Mouse (Mus musculus) heart, postnatal 14 days (tissue): Measurements from ENCODE around the gene Zglp1. TPM values are rescaled to one million over a fixed set of nuclear protein-coding genes. Genes with fewer than 3 reads are reported as not detected.

Experiments
- DNase-seq, 2 experiments: peaks; one replicate each; pipeline ENCODE4 v3.0.0; 2021 to 2022
- intact Hi-C: fragments of 180-260 bp; cut with DNase I; formaldehyde crosslinking; loops from one replicate; pipeline ENCODE4 v1.15.1; 2025
- microRNA-seq, 2 experiments: library from miRNA; unstranded; fragments of <30 nt; microRNA quantifications; one replicate each; pipeline ENCODE4 v1.2.0; 2021 to 2022
- total RNA-seq, 2 experiments: library from RNA; stranded (reverse); gene quantifications; 2 replicates each; pipeline ENCODE4 v1.2.3; 2021

The Zglp1 gene
- total RNA-seq, 2 experiments from 2014 or later = not detected

GRCm38 (mm10) chr9:21030055-21030600, 36.8 kb downstream of the Zglp1 start:
- intact Hi-C loops = loop anchor here (2.0 to 5.0 kb wide), 2 partner anchors 62 to 107 kb away; partner anchors contain the start of genes Gm38431 and Raver1
- DNase-seq = no peak

- intact Hi-C loops = loop anchor here (2.0 to 5.0 kb wide), 3 partner anchors 27 to 107 kb away; partner anchors contain the start of genes Gm38431, Mrpl4 and Raver1
Measured at GRCm38 (mm10) chr9:21029291-21030054, 37.4 kb downstream of the Zglp1 start, which contains the start of gene Icam4. Gene Icam4, plus strand, starts transcription at chr9:21029373.

GRCm38 (mm10) chr9:21028560-21029110, 38.3 kb downstream of the Zglp1 start:
- intact Hi-C loops = loop anchor here (2.0 kb wide), 1 partner anchor 26 kb away; the partner anchor contains the start of gene Mrpl4
- no peak for DNase-seq

More at GRCm38 (mm10) chr9:21029291-21030054, 37.4 kb downstream of the Zglp1 start, which contains the start of gene Icam4:
- DNase-seq = peak; percentile 84 to 89

DNA sequence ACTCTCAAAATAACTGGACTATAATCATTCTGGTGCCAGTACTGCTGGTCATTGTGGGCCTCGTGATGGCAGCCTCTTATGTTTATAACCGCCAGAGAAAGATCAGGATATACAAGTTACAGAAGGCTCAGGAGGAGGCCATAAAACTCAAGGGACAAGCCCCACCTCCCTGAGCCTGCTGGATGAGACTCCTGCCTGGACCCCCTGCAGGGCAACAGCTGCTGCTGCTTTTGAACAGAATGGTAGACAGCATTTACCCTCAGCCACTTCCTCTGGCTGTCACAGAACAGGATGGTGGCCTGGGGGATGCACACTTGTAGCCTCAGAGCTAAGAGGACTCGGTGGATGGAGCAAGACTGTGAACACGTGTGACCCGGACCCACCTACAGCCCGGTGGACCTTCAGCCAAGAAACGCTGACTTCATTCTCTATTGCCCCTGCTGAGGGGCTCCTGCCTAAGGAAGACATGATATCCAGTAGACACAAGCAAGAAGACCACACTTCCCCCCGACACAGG, 39.1 kb downstream of the Zglp1 start:
- DNase-seq = no peak
- intact Hi-C loops = loop anchor here (2.0 kb wide), 1 partner anchor 25 kb away; the partner anchor contains the start of gene Mrpl4

DNA sequence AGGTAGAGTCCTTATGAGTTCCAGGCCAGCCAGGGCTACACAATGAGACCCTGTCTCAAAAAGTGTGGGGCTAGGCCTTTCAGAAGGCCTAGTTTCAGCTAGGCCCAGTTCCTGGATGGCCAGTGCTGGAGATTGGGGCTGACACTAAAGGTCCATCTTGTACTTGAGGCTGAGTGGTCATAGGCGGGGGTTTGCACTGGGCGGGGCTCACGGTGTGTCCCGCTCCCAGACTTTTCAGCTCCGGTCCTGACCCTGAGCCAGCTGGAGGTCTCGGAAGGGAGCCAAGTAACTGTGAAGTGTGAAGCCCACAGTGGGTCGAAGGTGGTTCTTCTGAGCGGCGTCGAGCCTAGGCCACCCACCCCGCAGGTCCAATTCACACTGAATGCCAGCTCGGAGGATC, 40.0 kb downstream of the Zglp1 start:
- intact Hi-C loops = no loop called here
- no peak for DNase-seq

DNA sequence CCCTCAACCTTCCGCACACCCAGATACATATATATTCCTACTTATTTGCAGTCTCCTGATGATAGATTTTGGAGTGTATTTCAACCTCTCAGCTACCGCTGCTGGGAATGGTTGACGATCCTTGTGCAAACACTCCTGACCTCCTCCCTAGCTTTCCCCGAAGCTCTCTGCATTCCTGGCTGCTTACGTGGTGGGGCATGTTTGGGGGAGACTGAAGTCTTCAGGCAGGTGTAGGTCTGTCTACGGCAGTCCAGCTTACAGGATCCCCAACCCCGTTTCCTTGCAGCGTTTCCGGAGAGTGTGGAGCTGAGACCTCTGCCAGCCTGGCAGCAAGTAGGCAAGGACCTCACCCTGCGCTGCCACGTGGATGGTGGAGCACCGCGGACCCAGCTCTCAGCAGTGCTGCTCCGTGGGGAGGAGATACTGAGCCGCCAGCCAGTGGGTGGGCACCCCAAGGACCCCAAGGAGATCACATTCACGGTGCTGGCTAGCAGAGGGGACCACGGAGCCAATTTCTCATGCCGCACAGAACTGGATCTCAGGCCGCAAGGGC, 41.6 kb downstream of the Zglp1 start:
- no peak for DNase-seq
- intact Hi-C loops = no loop called here

DNA sequence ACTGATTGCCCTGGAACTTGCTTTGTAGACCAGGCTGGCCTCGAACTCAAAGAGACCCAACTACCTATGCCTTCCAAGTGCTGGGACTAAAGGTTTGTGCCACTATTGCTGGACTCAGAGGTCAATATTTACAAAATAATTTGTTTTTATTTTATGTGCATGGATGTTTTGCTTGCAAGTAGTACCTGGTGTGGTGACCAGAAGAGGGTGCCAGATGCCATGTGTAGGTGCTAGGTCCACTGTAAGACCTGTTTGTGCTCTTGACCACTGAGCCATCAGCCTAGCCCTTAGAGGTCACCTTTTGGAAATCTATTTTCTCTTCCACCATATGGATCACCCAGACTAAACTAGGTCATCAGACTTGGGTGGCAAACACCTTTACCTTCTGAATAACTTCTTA, 44.2 kb downstream of the Zglp1 start:
- no peak for DNase-seq
- intact Hi-C loops = no loop called here

- intact Hi-C loops = no loop called here
- no peak for DNase-seq
Measured at GRCm38 (mm10) chr9:21022288-21022687, 44.6 kb downstream of the Zglp1 start.

DNA sequence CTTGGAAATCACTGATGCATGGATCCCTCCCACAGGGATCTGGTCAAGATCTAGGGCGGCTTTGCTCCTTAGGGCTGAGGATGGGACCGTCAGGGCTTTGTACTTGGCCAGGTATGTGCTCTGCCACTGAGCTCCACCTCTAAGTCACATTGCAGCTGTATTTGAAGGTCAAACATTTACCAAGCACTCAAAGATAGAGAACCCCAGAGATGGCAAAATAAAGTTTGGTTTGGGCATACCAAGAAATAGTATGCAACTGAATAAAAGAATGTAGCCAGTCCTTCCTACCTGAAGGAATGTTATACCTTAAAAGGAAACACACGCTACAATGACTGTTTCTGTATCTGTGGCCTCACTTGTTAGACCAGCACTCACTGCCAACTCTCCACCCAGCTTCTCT, 45.5 kb downstream of the Zglp1 start:
- intact Hi-C loops = no loop called here
- no peak for DNase-seq

DNA sequence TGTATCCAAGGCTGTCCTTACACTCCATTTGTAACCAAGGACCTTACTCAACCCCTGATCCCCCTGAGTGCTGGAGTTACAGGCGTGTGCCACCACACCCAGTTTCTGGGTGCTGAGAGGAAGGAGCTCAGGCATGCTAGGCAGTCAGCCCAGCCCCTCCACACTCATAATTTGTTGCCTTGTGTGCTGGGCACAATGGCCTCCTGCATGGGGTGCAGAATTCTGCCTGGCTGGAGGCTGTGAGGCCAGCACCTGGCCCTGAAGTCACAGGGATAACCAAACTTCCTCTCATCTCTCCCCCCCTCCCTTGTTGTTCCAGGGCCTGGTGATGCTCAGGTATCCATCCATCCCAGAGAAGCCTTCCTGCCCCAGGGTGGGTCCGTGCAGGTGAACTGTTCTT, 48.3 kb downstream of the Zglp1 start:
- no peak for DNase-seq
- intact Hi-C loops = no loop called here

DNA sequence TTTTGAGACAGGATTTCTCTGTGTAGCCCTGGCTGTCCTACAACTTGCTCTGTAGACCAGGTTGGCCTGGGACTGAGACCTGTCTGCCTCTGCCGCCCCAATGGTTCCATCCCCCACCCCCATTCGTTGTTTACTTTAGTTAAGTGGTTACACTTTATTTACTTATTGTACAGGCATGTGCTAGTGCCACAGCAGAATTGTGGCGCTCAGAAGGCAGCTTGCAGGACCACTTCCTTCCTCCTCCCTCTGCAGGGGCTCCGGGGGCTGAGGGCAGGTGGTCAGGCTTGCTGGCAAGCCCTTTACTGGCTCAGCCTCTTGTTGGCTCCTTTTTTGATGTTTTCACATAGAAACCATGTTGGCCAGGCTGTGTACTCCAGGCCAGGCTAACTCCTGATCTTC, 49.7 kb downstream of the Zglp1 start:
- intact Hi-C loops = no loop called here
- no peak for DNase-seq

DNA sequence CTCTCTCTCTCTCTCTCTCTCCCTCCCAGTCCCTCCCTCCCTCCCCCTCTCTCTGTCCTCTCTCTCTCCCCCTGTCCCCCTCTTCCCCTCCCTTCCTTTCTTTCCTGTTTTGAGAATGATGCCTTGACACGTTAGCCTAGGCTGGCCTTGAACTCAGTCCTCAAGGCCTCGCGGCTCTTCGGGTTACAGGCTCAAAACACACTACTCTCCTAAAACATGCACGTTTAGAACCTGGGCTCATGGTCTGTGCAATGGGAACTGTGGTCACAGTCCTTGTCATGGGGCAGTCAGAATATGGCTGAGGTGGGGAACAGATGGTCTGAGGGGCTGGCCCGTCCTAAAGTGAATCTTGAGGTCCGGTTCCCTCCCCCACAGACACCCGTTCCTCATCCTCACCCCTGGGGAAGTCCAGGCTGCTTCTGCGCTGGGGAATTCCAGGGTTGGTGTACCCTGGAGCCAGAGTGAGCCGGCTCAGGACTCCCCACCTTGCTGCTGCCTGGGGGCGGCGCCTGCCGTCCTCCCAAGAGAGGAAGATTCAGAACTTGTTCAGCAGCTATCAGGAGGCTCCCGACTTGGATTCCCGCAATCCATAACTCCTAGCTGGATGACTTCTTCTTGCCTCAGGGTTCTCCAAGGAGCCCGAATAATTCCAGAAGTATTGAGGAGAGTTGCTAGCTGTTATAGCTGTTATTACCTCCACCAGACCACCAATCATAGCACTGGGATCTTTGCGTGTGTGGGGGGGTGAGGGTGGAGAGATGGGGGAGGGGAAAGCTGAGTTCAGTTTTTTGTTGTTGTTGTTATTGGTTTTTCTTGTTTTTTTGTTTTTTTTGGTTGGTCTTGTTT, 50.3 kb downstream of the Zglp1 start:
- intact Hi-C loops = no loop called here
- peak in 1 of 2 experiments; percentile 27 for DNase-seq

GRCm38 (mm10) chr9:21015571-21016130, 51.2 kb downstream of the Zglp1 start, which contains the start of gene Icam1:
Gene Icam1, plus strand, starts transcription at chr9:21015985.
- peak; percentile 73 for DNase-seq
- intact Hi-C loops = no loop called here

GRCm38 (mm10) chr9:21014691-21015570, 52.0 kb downstream of the Zglp1 start:
- peak; percentile 64 to 71 for DNase-seq
- intact Hi-C loops = no loop called here

Small RNA genes within 50 kb of the gene (microRNA-seq; reads per million reads assigned to microRNA genes)
- gene Mir1900 = 0 reads per million in 2 experiments
- gene Mir7082 = 0 to 1.6 reads per million in 2 experiments

Other genes starting within 250 kb of the Zglp1 start
- not detected for gene Rdh8, start 248.6 kb downstream of the Zglp1 start, total RNA-seq
- 1 to 10 TPM; 4.6 to 5.0 TPM for gene A230050P20Rik, start 198.5 kb downstream of the Zglp1 start, total RNA-seq
- 1 to 10 TPM; 1.9 TPM for gene Angptl6, start 187.4 kb downstream of the Zglp1 start, total RNA-seq
- gene Ppan, start 178.9 kb downstream of the Zglp1 start, total RNA-seq = 1 to 10 TPM; 7.2 to 9.3 TPM
- gene Eif3g, start 168.5 kb downstream of the Zglp1 start, total RNA-seq = 10 to 100 TPM; 93.5 to 99.7 TPM
- 10 to 100 TPM; 13.6 to 18.7 TPM for gene Dnmt1, start 107.2 kb downstream of the Zglp1 start, total RNA-seq
- 1 to 10 TPM; 5.4 to 6.9 TPM for gene S1pr2, start 90.3 kb downstream of the Zglp1 start, total RNA-seq
- 100 to 1,000 TPM; 116 to 123 TPM for gene Mrpl4, start 64.4 kb downstream of the Zglp1 start, total RNA-seq
- gene Icam1, start 51.1 kb downstream of the Zglp1 start, total RNA-seq = 10 to 100 TPM in 1 of 2 experiments, 1 to 10 TPM in 1; 8.5 to 10.1 TPM
- gene Icam4, start 37.7 kb downstream of the Zglp1 start, total RNA-seq = under 1 TPM; 0.37 to 0.38 TPM
- under 1 TPM in 1 of 2 experiments, not detected in 1; 0.12 TPM for gene Icam5, start 35.0 kb downstream of the Zglp1 start, total RNA-seq
- gene Gm49373, start 6.0 kb upstream of the Zglp1 start, total RNA-seq = under 1 TPM; 0.26 to 0.39 TPM
- gene Fdx1l, start 6.5 kb upstream of the Zglp1 start, total RNA-seq = 10 to 100 TPM; 25.4 to 26.8 TPM
- gene Gm38431, start 24.9 kb upstream of the Zglp1 start, total RNA-seq = 1 to 10 TPM in 1 of 2 experiments, under 1 TPM in 1; 0.68 to 1.8 TPM
- 10 to 100 TPM; 27.4 to 31.2 TPM for gene Raver1, start 24.9 kb upstream of the Zglp1 start, total RNA-seq
- 1 to 10 TPM; 9.2 TPM for gene Tyk2, start 64.2 kb upstream of the Zglp1 start, total RNA-seq
- 100 to 1,000 TPM; 151 to 157 TPM for gene Cdc37, start 82.9 kb upstream of the Zglp1 start, total RNA-seq
- 10 to 100 TPM; 36.7 to 37.5 TPM for gene Pde4a, start 98.6 kb upstream of the Zglp1 start, total RNA-seq
- 10 to 100 TPM; 38.6 to 40.8 TPM for gene Keap1, start 172.3 kb upstream of the Zglp1 start, total RNA-seq
- gene S1pr5, start 181.3 kb upstream of the Zglp1 start, total RNA-seq = under 1 TPM; 0.27 to 0.45 TPM
- 10 to 100 TPM; 73.3 to 85.0 TPM for gene Atg4d, start 198.2 kb upstream of the Zglp1 start, total RNA-seq
- 10 to 100 TPM; 17.0 to 22.6 TPM for gene Kri1, start 220.9 kb upstream of the Zglp1 start, total RNA-seq
- gene Cdkn2d, start 224.3 kb upstream of the Zglp1 start, total RNA-seq = 10 to 100 TPM; 17.9 to 21.1 TPM
- under 1 TPM in 1 of 2 experiments, not detected in 1; 0.12 TPM for gene Ap1m2, start 245.2 kb upstream of the Zglp1 start, total RNA-seq